Comparison of ENCODE assay signal across 12 mouse cellular contexts in the genomic region with DNA sequence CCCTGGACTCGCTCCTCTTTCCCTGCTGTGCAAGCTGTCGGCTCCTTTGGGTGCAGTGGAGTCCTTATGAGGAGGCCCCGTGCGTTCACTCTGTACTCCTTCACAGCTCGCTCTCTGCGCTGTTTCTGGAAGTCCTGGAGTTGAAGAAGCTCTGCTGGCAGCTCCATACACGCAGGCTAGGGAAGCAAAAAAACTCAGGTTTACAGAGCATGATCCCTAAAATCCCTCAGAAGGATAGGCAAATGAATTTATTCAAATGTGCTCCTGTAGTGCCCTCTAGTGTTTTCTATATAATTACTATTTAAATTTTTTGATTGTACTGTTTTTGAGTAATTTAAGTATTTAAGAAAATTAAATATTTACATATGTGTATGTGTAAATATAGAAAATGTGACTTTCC. TPM values are rescaled to one million over a fixed set of nuclear protein-coding genes. Genes with fewer than 3 reads are reported as not detected.
DNase-seq lines count a peak whose midpoint lies in the region; ATAC-seq and TF ChIP-seq lines count a peak whose summit lies in the region.
"Had no signal": no experiment of that assay in that cellular context is flagged by ENCODE, and none has a peak within 500 bp of the region (broad histone marks: within the 10 kb centered on the region; RNA-seq: fewer than 3 reads in every experiment).

No protein-coding gene starts in this region.

- WGBS in hindbrain, embryonic 14.5 days: 75% methylated on average over 7 of the region's 7 CpGs
- WGBS in hindbrain, embryonic 16.5 days: 72% methylated on average over 7 of the region's 7 CpGs
- 70% methylated on average over 7 of the region's 7 CpGs for WGBS in midbrain, postnatal 0 days
- WGBS in midbrain, embryonic 11.5 days: 81% methylated on average over 7 of the region's 7 CpGs
- 47% methylated on average over 7 of the region's 7 CpGs for WGBS in stomach, postnatal 0 days
- WGBS in forebrain, embryonic 13.5 days: 81% methylated on average over 7 of the region's 7 CpGs

- no peaks in the 10 kb centered on the region for H3K9me3 ChIP-seq in hindbrain, embryonic 14.5 days (ENCODE audit: control insufficient read depth, low read length)
- no peaks in the 10 kb centered on the region for H3K9me3 ChIP-seq in hindbrain, embryonic 16.5 days (ENCODE audit: control insufficient read depth, low read length)
- no peaks in the 10 kb centered on the region for H3K9me3 ChIP-seq in midbrain, postnatal 0 days (ENCODE audit: low read length)
- H3K9me3 ChIP-seq in midbrain, embryonic 11.5 days (ENCODE audit: control insufficient read depth, low read length): no peaks in the 10 kb centered on the region
- H3K9me3 ChIP-seq in stomach, postnatal 0 days (ENCODE audit: control insufficient read depth, low read length): no peaks in the 10 kb centered on the region
- H3K9me3 ChIP-seq in forebrain, embryonic 13.5 days (replicated peaks): no peaks in the 10 kb centered on the region
- H3K9me3 ChIP-seq: limb, embryonic 12.5 days had no signal

- peak; percentile 54 for TF ChIP-seq CTCF in midbrain, postnatal 0 days (IDR thresholded peaks at IDR 0.05)
- TF ChIP-seq CTCF in stomach, postnatal 0 days (IDR thresholded peaks at IDR 0.05; ENCODE audit: low read depth): peak; percentile 65

- no peaks in the 10 kb centered on the region for H3K27me3 ChIP-seq in hindbrain, embryonic 14.5 days (ENCODE audit: control insufficient read depth, insufficient read depth, low read length)
- no peaks in the 10 kb centered on the region for H3K27me3 ChIP-seq in hindbrain, embryonic 16.5 days (replicated peaks; ENCODE audit: control insufficient read depth, insufficient read depth, low read length)
- no peaks in the 10 kb centered on the region for H3K27me3 ChIP-seq in midbrain, postnatal 0 days (ENCODE audit: insufficient read depth, low read length)
- H3K27me3 ChIP-seq in midbrain, embryonic 11.5 days (ENCODE audit: control insufficient read depth, insufficient read depth, low read length): no peaks in the 10 kb centered on the region
- no peaks in the 10 kb centered on the region for H3K27me3 ChIP-seq in stomach, postnatal 0 days (ENCODE audit: control insufficient read depth, insufficient read depth, low read length)
- H3K27me3 ChIP-seq in forebrain, embryonic 13.5 days: no peaks in the 10 kb centered on the region
- H3K27me3 ChIP-seq: limb, embryonic 12.5 days had no signal

- no peaks in the 10 kb centered on the region for H3K36me3 ChIP-seq in hindbrain, embryonic 14.5 days (replicated peaks; ENCODE audit: control insufficient read depth, insufficient read depth)
- H3K36me3 ChIP-seq in hindbrain, embryonic 16.5 days (ENCODE audit: control insufficient read depth, insufficient read depth, low read length): no peaks in the 10 kb centered on the region
- H3K36me3 ChIP-seq in midbrain, postnatal 0 days (ENCODE audit: insufficient read depth, low read length): no peaks in the 10 kb centered on the region
- no peaks in the 10 kb centered on the region for H3K36me3 ChIP-seq in midbrain, embryonic 11.5 days (ENCODE audit: control insufficient read depth, insufficient read depth, low read length)
- no peaks in the 10 kb centered on the region for H3K36me3 ChIP-seq in stomach, postnatal 0 days (ENCODE audit: control insufficient read depth, insufficient read depth, low read length)
- no peaks in the 10 kb centered on the region for H3K36me3 ChIP-seq in forebrain, embryonic 13.5 days (ENCODE audit: poor library complexity, severe bottlenecking)
- H3K36me3 ChIP-seq: limb, embryonic 12.5 days had no signal

- H3K9ac ChIP-seq in hindbrain, embryonic 14.5 days: no peak overlapping the region
- no peak overlapping the region for H3K9ac ChIP-seq in hindbrain, embryonic 16.5 days (ENCODE audit: low read depth, low read length)
- H3K9ac ChIP-seq in midbrain, postnatal 0 days (replicated peaks; ENCODE audit: low read length, poor library complexity, severe bottlenecking): no peak overlapping the region
- no peak overlapping the region for H3K9ac ChIP-seq in midbrain, embryonic 11.5 days (ENCODE audit: low read length)
- H3K9ac ChIP-seq in stomach, postnatal 0 days (ENCODE audit: low read length): no peak overlapping the region
- H3K9ac ChIP-seq in forebrain, embryonic 13.5 days: no peak overlapping the region
- H3K9ac ChIP-seq: limb, embryonic 12.5 days had no signal

- no peak overlapping the region for H3K4me2 ChIP-seq in hindbrain, embryonic 14.5 days (replicated peaks)
- no peak overlapping the region for H3K4me2 ChIP-seq in hindbrain, embryonic 16.5 days (ENCODE audit: low read length)
- H3K4me2 ChIP-seq in midbrain, postnatal 0 days (ENCODE audit: low read depth, low read length, poor library complexity, severe bottlenecking): no peak overlapping the region
- H3K4me2 ChIP-seq in midbrain, embryonic 11.5 days: no peak overlapping the region
- H3K4me2 ChIP-seq in stomach, postnatal 0 days (replicated peaks; ENCODE audit: low read depth): no peak overlapping the region
- H3K4me2 ChIP-seq in forebrain, embryonic 13.5 days: no peak overlapping the region
- H3K4me2 ChIP-seq: limb, embryonic 12.5 days had no signal

- no peak for ATAC-seq in hindbrain, embryonic 14.5 days (ENCODE audit: low FRiP score)
- no peak for ATAC-seq in hindbrain, embryonic 16.5 days
- ATAC-seq in midbrain, postnatal 0 days (ENCODE audit: low FRiP score): no peak
- ATAC-seq in midbrain, embryonic 11.5 days (ENCODE audit: low FRiP score): no peak
- no peak for ATAC-seq in stomach, postnatal 0 days (ENCODE audit: low FRiP score, low TSS enrichment)
- ATAC-seq in forebrain, embryonic 13.5 days: no peak
- ATAC-seq: forebrain, embryonic 16.5 days had no signal

- no peak overlapping the region for H3K27ac ChIP-seq in hindbrain, embryonic 14.5 days
- H3K27ac ChIP-seq in hindbrain, embryonic 16.5 days (ENCODE audit: low read depth, low read length): no peak overlapping the region
- H3K27ac ChIP-seq in midbrain, postnatal 0 days (ENCODE audit: low read depth, low read length): no peak overlapping the region
- H3K27ac ChIP-seq in midbrain, embryonic 11.5 days (ENCODE audit: low read depth, low read length): no peak overlapping the region
- no peak overlapping the region for H3K27ac ChIP-seq in stomach, postnatal 0 days (replicated peaks)
- H3K27ac ChIP-seq in forebrain, embryonic 13.5 days: no peak overlapping the region
- H3K27ac ChIP-seq: limb, embryonic 12.5 days had no signal

- DNase-seq in hindbrain, embryonic 14.5 days (ENCODE audit: low spot score): peak; percentile 33
- DNase-seq in midbrain, postnatal 0 days (ENCODE audit: low spot score): peak; percentile 49
- no peak for DNase-seq in midbrain, embryonic 11.5 days (ENCODE audit: low spot score, missing footprints)
- DNase-seq in induced T-regulatory cell, adult 2 months (ENCODE audit: low read depth): peak; percentile 10
- no peak for DNase-seq in stomach, postnatal 0 days (ENCODE audit: low spot score)
- no peak for DNase-seq in c-Kit-positive CD71-positive TER-119-positive erythroid progenitor cells, embryonic 14.5 days (ENCODE audit: low spot score)
- DNase-seq: thymus, postnatal 36 days had no signal

- no peak overlapping the region for H3K4me3 ChIP-seq in hindbrain, embryonic 14.5 days (replicated peaks; ENCODE audit: low read length)
- H3K4me3 ChIP-seq in hindbrain, embryonic 16.5 days (ENCODE audit: low read length): no peak overlapping the region
- H3K4me3 ChIP-seq in midbrain, postnatal 0 days (ENCODE audit: low read depth, low read length): no peak overlapping the region
- H3K4me3 ChIP-seq in midbrain, embryonic 11.5 days (ENCODE audit: low read depth, low read length): no peak overlapping the region
- H3K4me3 ChIP-seq in stomach, postnatal 0 days (ENCODE audit: low read depth, low read length): no peak overlapping the region
- no peak overlapping the region for H3K4me3 ChIP-seq in forebrain, embryonic 13.5 days
- H3K4me3 ChIP-seq: limb, embryonic 12.5 days had no signal

- H3K4me1 ChIP-seq in hindbrain, embryonic 14.5 days (replicated peaks; ENCODE audit: control insufficient read depth, insufficient read depth, low read length): no peaks in the 10 kb centered on the region
- H3K4me1 ChIP-seq in hindbrain, embryonic 16.5 days (ENCODE audit: control insufficient read depth, insufficient read depth, low read depth, low read length): no peaks in the 10 kb centered on the region
- H3K4me1 ChIP-seq in midbrain, postnatal 0 days (ENCODE audit: insufficient read depth, low read length): no peaks in the 10 kb centered on the region
- H3K4me1 ChIP-seq in midbrain, embryonic 11.5 days (ENCODE audit: control insufficient read depth, insufficient read depth, low read length): no peaks in the 10 kb centered on the region
- no peaks in the 10 kb centered on the region for H3K4me1 ChIP-seq in stomach, postnatal 0 days (replicated peaks; ENCODE audit: control insufficient read depth, insufficient read depth)
- H3K4me1 ChIP-seq in forebrain, embryonic 13.5 days: no peaks in the 10 kb centered on the region
- H3K4me1 ChIP-seq: limb, embryonic 12.5 days had no signal

- no peak for TF ChIP-seq EP300 in stomach, postnatal 0 days (optimal IDR thresholded peaks at IDR 0.05)

RNA-seq across cellular contexts. Expression of gene Exd1, which starts 26.9 kb away (rescaled TPM):
- 0.34 and 1.0 TPM in 2 replicates for polyA plus RNA-seq in hindbrain, embryonic 14.5 days (2014; fragmentation: Nextera tagmentation; extraction: Ambion mirVana)
- polyA plus RNA-seq in hindbrain, embryonic 16.5 days (2015; fragmentation: Nextera tagmentation; extraction: Ambion mirVana): 1.1 and 1.5 TPM in 2 replicates
- total RNA-seq in midbrain, postnatal 0 days (2014; rRNA removed): 0.93 and 2.3 TPM in 2 replicates
- polyA plus RNA-seq in midbrain, postnatal 0 days (2015; fragmentation: Nextera tagmentation; extraction: Ambion mirVana): 0.84 and 0.91 TPM in 2 replicates
- 0.20 and 0.69 TPM in 2 replicates for polyA plus RNA-seq in midbrain, embryonic 11.5 days (2014; fragmentation: Nextera tagmentation; extraction: Ambion mirVana)
- 0.16 and 0.35 TPM in 2 replicates for polyA plus RNA-seq in stomach, postnatal 0 days (2015; fragmentation: Nextera tagmentation; extraction: Ambion mirVana)
- 0.34 and 0.59 TPM in 2 replicates for polyA plus RNA-seq in forebrain, embryonic 13.5 days (2015; fragmentation: Nextera tagmentation; extraction: Ambion mirVana)
- total RNA-seq: megakaryocyte-erythroid progenitor cell, adult 5-6 weeks had no signal

RNA-seq across cellular contexts. Expression of gene Chp1, which starts 26.9 kb away (rescaled TPM):
- 58.5 and 59.1 TPM in 2 replicates for polyA plus RNA-seq in hindbrain, embryonic 14.5 days (2014; fragmentation: Nextera tagmentation; extraction: Ambion mirVana)
- polyA plus RNA-seq in hindbrain, embryonic 16.5 days (2015; fragmentation: Nextera tagmentation; extraction: Ambion mirVana): 57.1 and 61.6 TPM in 2 replicates
- 54.7 and 69.4 TPM in 2 replicates for total RNA-seq in midbrain, postnatal 0 days (2014; rRNA removed)
- polyA plus RNA-seq in midbrain, postnatal 0 days (2015; fragmentation: Nextera tagmentation; extraction: Ambion mirVana): 51.0 and 51.5 TPM in 2 replicates
- 56.2 and 61.4 TPM in 2 replicates for polyA plus RNA-seq in midbrain, embryonic 11.5 days (2014; fragmentation: Nextera tagmentation; extraction: Ambion mirVana)
- polyA plus RNA-seq in stomach, postnatal 0 days (2015; fragmentation: Nextera tagmentation; extraction: Ambion mirVana): 127 and 134 TPM in 2 replicates
- 65.7 and 69.6 TPM in 2 replicates for polyA plus RNA-seq in forebrain, embryonic 13.5 days (2015; fragmentation: Nextera tagmentation; extraction: Ambion mirVana)

RNA-seq across cellular contexts. Expression of gene Ino80, which starts 43.1 kb away (rescaled TPM):
- polyA plus RNA-seq in hindbrain, embryonic 14.5 days (2014; fragmentation: Nextera tagmentation; extraction: Ambion mirVana): 4.7 and 4.8 TPM in 2 replicates
- polyA plus RNA-seq in hindbrain, embryonic 16.5 days (2015; fragmentation: Nextera tagmentation; extraction: Ambion mirVana): 2.8 and 3.4 TPM in 2 replicates
- total RNA-seq in midbrain, postnatal 0 days (2014; rRNA removed): 13.2 and 15.0 TPM in 2 replicates
- 2.2 and 2.4 TPM in 2 replicates for polyA plus RNA-seq in midbrain, postnatal 0 days (2015; fragmentation: Nextera tagmentation; extraction: Ambion mirVana)
- 3.9 and 4.3 TPM in 2 replicates for polyA plus RNA-seq in midbrain, embryonic 11.5 days (2014; fragmentation: Nextera tagmentation; extraction: Ambion mirVana)
- 1.9 and 2.0 TPM in 2 replicates for polyA plus RNA-seq in stomach, postnatal 0 days (2015; fragmentation: Nextera tagmentation; extraction: Ambion mirVana)
- 4.1 and 4.6 TPM in 2 replicates for polyA plus RNA-seq in forebrain, embryonic 13.5 days (2015; fragmentation: Nextera tagmentation; extraction: Ambion mirVana)

Comparison
In these comparisons a context has a peak if more than half of its experiments do, and no peak if none do; other contexts are left out.
1. DNase-seq: peak in hindbrain, embryonic 14.5 days (single experiment), midbrain, postnatal 0 days (single experiment) and induced T-regulatory cell, adult 2 months (single experiment); none in midbrain, embryonic 11.5 days (single experiment), stomach, postnatal 0 days (single experiment) and c-Kit-positive CD71-positive TER-119-positive erythroid progenitor cells, embryonic 14.5 days (single experiment).